Mouse (Mus musculus): ENCODE results near the gene 4930590J08Rik. TPM values are rescaled to one million over a fixed set of nuclear protein-coding genes. Genes with fewer than 3 reads are reported as not detected.

Gene 4930590J08Rik
- total RNA-seq, 2 experiments from 2014 or later, result 1.9 to 2.2 TPM

Other genes with a start within 250 kb of the 4930590J08Rik start
- gene Slc6a6, start 218.8 kb upstream of the 4930590J08Rik start, total RNA-seq (2021), result 100 to 1,000 TPM; 198 to 215 TPM
- gene Grip2, start 75.6 kb upstream of the 4930590J08Rik start, total RNA-seq (2021), result 10 to 100 TPM; 19.2 to 19.7 TPM
- gene Ccdc174, start 24.8 kb upstream of the 4930590J08Rik start, total RNA-seq (2021), result 10 to 100 TPM; 20.3 to 21.0 TPM
- gene Fgd5, start 76.1 kb downstream of the 4930590J08Rik start, total RNA-seq (2021), result 1 to 10 TPM; 6.8 to 7.8 TPM
- 10 to 100 TPM; 91.6 to 92.3 TPM for gene Nr2c2, start 188.6 kb downstream of the 4930590J08Rik start, total RNA-seq (2021)